Mouse (Mus musculus) heart, embryonic 15.5 days (tissue): ENCODE measurements around the gene Tchp. TPM values are rescaled to one million over a fixed set of nuclear protein-coding genes. Genes with fewer than 3 reads are reported as not detected.
A peak's percentile ranks its signal among the peaks of the same experiment; 100 is the strongest.

Experiments used
- ATAC-seq: fragments of 200-750 bp; cut with Nextera tagmentation; replicated peaks from 2 replicates; pipeline ENCODE4 v1.8.0; 2017; ENCODE audit warnings: low read depth, moderate TSS enrichment; ENCODE audit not compliant: insufficient number of reproducible peaks, insufficient read depth, low FRiP score
- H3K27ac ChIP-seq: fragments of 300-500 bp; sonication (generic); 2 replicates; pipeline ENCODE4 v1.5.1; 2015; ENCODE audit warnings: mild to moderate bottlenecking, inconsistent platforms
- H3K27me3 ChIP-seq: fragments of 300-500 bp; sonication (generic); 2 replicates; pipeline ENCODE4 v1.6.1; 2015; ENCODE audit warnings: inconsistent platforms
- H3K36me3 ChIP-seq: fragments of 300-500 bp; sonication (generic); 2 replicates; pipeline ENCODE4 v1.6.1; 2015; ENCODE audit warnings: mild to moderate bottlenecking, inconsistent platforms
- H3K4me1 ChIP-seq: fragments of 300-500 bp; sonication (generic); replicated peaks from 2 replicates; pipeline ENCODE4 v1.6.1; 2015; ENCODE audit warnings: inconsistent platforms
- H3K4me2 ChIP-seq: fragments of 300-500 bp; sonication (generic); 2 replicates; pipeline ENCODE4 v1.6.1; 2015; ENCODE audit warnings: inconsistent platforms, mild to moderate bottlenecking, moderate library complexity
- H3K4me3 ChIP-seq: fragments of 300-500 bp; sonication (generic); 2 replicates; pipeline ENCODE4 v1.5.1; 2015; ENCODE audit warnings: mild to moderate bottlenecking, inconsistent platforms
- H3K9ac ChIP-seq: fragments of 300-500 bp; sonication (generic); 2 replicates; pipeline ENCODE4 v1.6.1; 2015; ENCODE audit warnings: mild to moderate bottlenecking, inconsistent platforms
- H3K9me3 ChIP-seq: fragments of 300-500 bp; sonication (generic); replicated peaks from 2 replicates; pipeline ENCODE4 v1.6.1; 2016; ENCODE audit warnings: inconsistent platforms
- WGBS: fragments of 180-500 bp; shearing (Covaris S2); methylation state at CpG from one replicate; pipeline ENCODE4 v1.1.7; 2015; ENCODE audit warnings: mixed read lengths; 5-methylcytosine and 5-hydroxymethylcytosine counted together
- polyA plus RNA-seq: library from polyadenylated mRNA; unstranded; fragments of >200 nt; fragmentation: Nextera tagmentation; extraction: Ambion mirVana; gene quantifications from 2 replicates; pipeline ENCODE4 v1.2.1, GENCODE M21; 2015

Tchp gene
- polyA plus RNA-seq, 1 experiment from 2014 or later: 8.6 TPM

DNA sequence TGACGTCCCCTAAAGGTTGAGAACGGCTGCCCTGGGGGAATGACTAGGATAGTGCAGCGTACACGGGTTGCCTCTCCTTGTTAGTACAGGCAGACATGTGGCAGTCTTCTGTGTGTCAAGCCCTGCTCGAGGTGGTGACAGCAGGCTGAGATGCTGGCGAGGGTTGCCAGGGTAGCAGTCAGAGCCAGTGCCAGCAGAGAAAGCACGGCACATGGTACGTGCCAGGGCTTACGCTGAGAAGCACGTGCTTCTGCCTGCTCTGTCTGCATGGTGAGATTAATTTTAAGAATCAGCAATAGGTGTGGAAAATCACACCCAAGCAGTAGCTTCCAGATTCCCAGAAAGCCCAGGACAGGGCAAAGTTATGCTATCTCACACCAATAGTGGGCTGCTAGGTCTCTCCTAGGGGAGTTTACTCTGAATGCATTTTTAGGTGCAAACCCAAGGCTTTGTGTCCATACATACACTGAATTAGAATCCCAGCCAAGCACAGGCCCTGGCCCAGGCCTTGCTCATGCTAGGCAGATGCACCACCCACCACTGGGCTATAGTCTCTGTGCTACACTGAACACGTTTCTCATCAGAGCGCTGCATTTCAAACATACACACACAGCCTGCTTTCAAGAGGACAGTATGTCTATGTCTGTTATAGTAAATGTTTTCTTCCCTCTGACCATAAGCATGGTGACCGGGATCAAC is 35.6 kb downstream of the Tchp start:
- 63% methylated on average over 13 of the region's 13 CpGs for WGBS
- H3K4me3 ChIP-seq: no peak overlapping the region
- peaks cover 41% of the 10 kb centered on the region for H3K4me1 ChIP-seq
- H3K9ac ChIP-seq: no peak overlapping the region
- no peaks in the 10 kb centered on the region for H3K9me3 ChIP-seq
- no peak overlapping the region for H3K4me2 ChIP-seq
- H3K27ac ChIP-seq: peak overlapping the region; percentile 46
- peaks cover 64% of the 10 kb centered on the region for H3K36me3 ChIP-seq
- H3K27me3 ChIP-seq: no peaks in the 10 kb centered on the region
- ATAC-seq: peak; percentile 56; the same call in 1 of the 2 replicates

DNA sequence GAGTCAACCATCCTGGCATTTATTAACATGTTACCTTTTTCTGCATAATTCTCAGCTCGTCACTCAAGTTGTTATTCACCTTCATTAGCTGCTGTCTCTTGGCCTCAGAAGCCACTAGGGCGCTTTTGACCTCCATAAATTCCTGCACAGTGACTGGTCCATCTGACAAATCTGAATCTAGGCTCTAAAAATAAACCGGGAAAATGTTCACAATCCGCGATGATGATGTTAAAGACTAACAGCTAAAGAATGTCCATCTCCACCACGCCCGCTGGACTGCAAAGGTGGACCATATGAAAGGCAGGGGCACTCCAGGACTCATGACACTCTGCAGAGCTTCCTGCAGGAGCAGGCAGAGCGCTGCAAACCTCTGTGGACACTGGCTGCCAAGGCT is 36.1 kb downstream of the Tchp start:
- no peaks in the 10 kb centered on the region for H3K9me3 ChIP-seq
- no peak overlapping the region for H3K4me3 ChIP-seq
- H3K27me3 ChIP-seq: no peaks in the 10 kb centered on the region
- WGBS: 66% methylated on average over 8 of the region's 8 CpGs
- no peak overlapping the region for H3K27ac ChIP-seq
- peaks cover 66% of the 10 kb centered on the region for H3K36me3 ChIP-seq
- no peak overlapping the region for H3K4me2 ChIP-seq
- no peak for ATAC-seq
- peaks cover 36% of the 10 kb centered on the region for H3K4me1 ChIP-seq
- H3K9ac ChIP-seq: no peak overlapping the region

DNA sequence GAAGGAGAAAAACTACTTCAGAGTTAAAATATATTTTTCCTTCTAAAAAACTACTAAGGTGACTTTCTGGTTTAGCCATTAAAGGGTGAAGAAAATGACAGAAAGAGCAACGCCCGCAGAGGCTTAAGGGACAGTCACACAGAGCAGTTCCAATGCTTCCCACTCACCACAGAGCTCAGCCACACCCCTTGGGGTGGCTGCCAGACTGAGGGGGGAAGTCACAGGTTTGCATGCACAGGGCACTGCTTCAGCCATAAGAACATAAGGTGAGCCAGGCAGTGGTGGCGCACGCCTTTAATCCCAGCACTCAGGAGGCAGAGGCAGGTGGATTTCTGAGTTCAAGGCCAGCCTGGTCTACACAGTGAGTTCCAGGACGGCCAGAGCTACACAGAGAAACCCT is 38.0 kb downstream of the Tchp start:
- WGBS: 78% methylated on average over 5 of the region's 5 CpGs
- H3K9ac ChIP-seq: no peak overlapping the region
- no peaks in the 10 kb centered on the region for H3K27me3 ChIP-seq
- no peak overlapping the region for H3K27ac ChIP-seq
- H3K4me1 ChIP-seq: peaks cover 25% of the 10 kb centered on the region
- H3K4me2 ChIP-seq: no peak overlapping the region
- H3K9me3 ChIP-seq: no peaks in the 10 kb centered on the region
- H3K4me3 ChIP-seq: no peak overlapping the region
- H3K36me3 ChIP-seq: peaks cover 76% of the 10 kb centered on the region
- ATAC-seq: no peak

DNA sequence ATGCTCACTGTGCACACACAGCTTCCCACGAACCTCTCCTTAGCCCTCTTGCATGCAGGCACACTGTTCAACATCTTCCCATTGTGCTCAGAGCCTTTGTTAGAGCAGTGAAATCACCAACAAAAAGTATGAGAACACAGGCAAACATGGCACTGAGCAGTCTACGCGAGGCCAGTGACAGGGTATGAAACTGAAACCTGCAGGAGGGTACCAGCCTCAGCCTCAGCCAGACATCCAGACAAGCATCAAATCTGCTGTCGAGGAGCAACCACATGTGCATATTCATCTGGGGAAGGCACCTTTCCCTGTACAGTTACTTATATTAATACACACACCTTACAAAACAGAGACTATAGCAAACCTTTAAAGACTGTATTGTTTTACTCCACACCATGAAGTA is 39.3 kb downstream of the Tchp start:
- WGBS: 71% methylated on average over 4 of the region's 4 CpGs
- Histone ChIP-seq H3K27me3 (no peaks in the 10 kb centered on the region), H3K4me3 (no peak overlapping the region), H3K9me3 (no peaks in the 10 kb centered on the region), H3K27ac (no peak overlapping the region), H3K4me2 (no peak overlapping the region), H3K36me3 (peaks cover 80% of the 10 kb centered on the region), H3K4me1 (peaks cover 21% of the 10 kb centered on the region), H3K9ac (no peak overlapping the region)
- ATAC-seq: no peak

DNA sequence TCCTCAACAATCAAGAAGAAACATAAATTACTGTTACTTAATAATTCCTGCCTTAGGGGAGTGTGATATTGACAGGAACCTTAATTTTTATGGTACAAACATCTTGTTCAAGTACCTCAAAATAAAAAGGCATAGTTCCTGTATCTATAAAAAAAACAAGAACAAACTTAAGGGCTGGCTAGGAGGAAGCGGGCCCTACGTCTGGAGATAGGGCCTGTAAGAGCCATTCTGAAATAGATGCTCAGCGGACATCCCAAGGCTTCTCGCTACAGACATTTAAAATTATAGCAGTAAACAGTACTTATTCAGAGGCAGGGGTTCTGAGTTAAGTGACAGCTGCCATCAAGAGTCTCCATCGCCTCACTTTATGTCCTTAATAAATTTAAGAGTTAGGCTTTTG is 40.0 kb downstream of the Tchp start:
- 92% methylated on average over 5 of the region's 5 CpGs for WGBS
- no peak overlapping the region for H3K9ac ChIP-seq
- no peak for ATAC-seq
- H3K27me3 ChIP-seq: no peaks in the 10 kb centered on the region
- H3K9me3 ChIP-seq: no peaks in the 10 kb centered on the region
- peaks cover 79% of the 10 kb centered on the region for H3K36me3 ChIP-seq
- H3K27ac ChIP-seq: no peak overlapping the region
- no peak overlapping the region for H3K4me2 ChIP-seq
- no peak overlapping the region for H3K4me3 ChIP-seq
- H3K4me1 ChIP-seq: peaks cover 16% of the 10 kb centered on the region

DNA sequence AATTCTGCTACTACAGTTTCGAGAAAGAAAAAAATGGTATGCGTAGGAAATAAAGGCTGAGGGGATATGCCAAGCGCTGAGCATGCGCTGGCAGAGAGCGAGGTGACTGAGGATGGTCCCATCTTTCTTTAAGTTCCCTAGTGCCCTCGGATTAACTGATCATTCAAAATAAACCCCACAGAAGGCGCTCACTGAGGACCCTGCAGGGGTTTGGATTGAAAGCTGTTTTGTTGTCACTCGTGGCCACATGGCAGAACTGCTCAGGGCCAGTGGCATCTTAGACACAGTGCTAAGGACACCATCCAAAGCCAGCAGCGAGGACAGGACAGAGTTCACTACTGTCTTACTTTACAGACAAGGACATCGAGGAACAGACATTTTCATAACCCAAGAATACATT is 42.8 kb downstream of the Tchp start:
- H3K36me3 ChIP-seq: peaks cover 68% of the 10 kb centered on the region
- H3K4me1 ChIP-seq: no peaks in the 10 kb centered on the region
- 88% methylated on average over 10 of the region's 10 CpGs for WGBS
- no peaks in the 10 kb centered on the region for H3K9me3 ChIP-seq
- no peak overlapping the region for H3K9ac ChIP-seq
- H3K4me3 ChIP-seq: no peak overlapping the region
- no peak overlapping the region for H3K4me2 ChIP-seq
- ATAC-seq: no peak
- no peak overlapping the region for H3K27ac ChIP-seq
- H3K27me3 ChIP-seq: no peaks in the 10 kb centered on the region

DNA sequence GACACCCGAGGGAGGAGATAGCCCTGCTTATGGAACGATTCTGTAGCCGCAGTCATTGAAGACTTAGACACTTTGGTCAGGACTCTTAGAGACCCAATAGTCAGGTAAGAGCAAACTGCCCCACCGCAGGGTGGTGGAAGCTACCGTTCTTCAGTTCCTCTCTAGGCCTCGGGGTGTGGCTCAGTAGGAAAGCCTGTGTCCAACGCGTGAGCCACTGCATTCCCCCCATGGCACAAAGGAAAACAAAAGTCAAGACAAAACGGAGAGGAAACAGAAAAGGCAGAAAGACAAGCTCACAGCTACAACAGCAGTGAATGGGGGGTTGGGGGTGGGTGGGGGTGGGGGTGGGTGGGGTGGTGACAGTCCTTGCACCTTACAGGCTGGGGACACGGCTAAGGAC is 44.8 kb downstream of the Tchp start:
- 88% methylated on average over 10 of the region's 10 CpGs for WGBS

DNA sequence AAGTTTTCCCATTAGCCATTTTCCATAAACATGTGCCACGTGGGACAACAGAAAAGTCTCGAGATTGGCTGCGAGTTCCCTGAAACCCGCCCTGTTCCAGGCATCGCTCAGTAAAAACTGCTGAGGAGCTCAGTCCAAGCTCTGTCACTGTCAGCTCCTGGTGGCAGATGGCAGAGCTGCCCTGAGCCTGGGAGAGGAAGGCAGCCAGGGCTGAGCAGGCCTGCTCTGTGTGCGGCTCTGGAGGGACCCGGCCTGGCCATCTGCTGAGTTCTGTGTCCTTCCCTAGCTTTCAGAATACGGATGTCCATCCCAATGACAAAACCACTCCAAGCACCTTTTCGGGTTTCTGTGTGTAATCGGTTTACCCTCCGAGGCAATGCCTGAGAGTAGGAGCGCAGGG is 45.8 kb downstream of the Tchp start:
- WGBS: 91% methylated on average over 12 of the region's 12 CpGs
- H3K36me3 ChIP-seq: peaks cover 68% of the 10 kb centered on the region
- no peak for ATAC-seq
- H3K4me3 ChIP-seq: no peak overlapping the region
- H3K4me1 ChIP-seq: no peaks in the 10 kb centered on the region
- no peak overlapping the region for H3K9ac ChIP-seq
- H3K27me3 ChIP-seq: no peaks in the 10 kb centered on the region
- no peaks in the 10 kb centered on the region for H3K9me3 ChIP-seq
- no peak overlapping the region for H3K27ac ChIP-seq
- H3K4me2 ChIP-seq: no peak overlapping the region

More for the DNA sequence above, 44.8 kb downstream of the Tchp start:
- H3K9me3 ChIP-seq: no peaks in the 10 kb centered on the region
- no peaks in the 10 kb centered on the region for H3K4me1 ChIP-seq
- H3K36me3 ChIP-seq: peaks cover 70% of the 10 kb centered on the region
- H3K4me2 ChIP-seq: no peak overlapping the region
- H3K27ac ChIP-seq: no peak overlapping the region
- H3K9ac ChIP-seq: no peak overlapping the region
- no peaks in the 10 kb centered on the region for H3K27me3 ChIP-seq
- no peak overlapping the region for H3K4me3 ChIP-seq
- no peak for ATAC-seq

DNA sequence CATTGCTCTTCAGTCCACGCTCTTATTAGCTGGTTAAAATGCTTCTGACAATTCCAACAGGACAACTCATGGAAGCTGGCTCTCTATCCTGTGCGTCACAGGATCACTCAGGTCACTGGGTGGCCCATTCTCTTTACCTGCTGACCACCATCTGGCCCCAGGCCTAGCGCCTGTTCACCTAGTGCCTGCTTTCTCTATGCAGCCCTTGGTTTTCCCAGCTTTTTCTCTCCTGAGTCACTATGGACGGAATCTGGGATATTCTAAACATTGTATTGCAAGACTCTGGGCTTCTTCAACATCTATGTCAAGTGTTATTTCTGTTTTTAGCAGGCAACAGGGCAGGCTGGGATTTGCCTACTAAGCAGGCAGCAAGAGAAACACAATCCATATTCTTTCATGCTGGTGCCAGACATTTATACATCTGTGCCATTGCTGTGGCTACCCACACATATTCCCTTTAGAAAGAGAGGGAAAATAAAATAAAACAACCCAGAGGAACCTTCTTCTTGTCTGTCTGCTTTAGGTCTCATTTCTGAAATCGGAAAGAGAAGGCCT is 52.1 kb downstream of the Tchp start:
- ATAC-seq: no peak
- Histone ChIP-seq H3K9ac (no peak overlapping the region), H3K4me2 (no peak overlapping the region), H3K4me1 (peaks cover 9% of the 10 kb centered on the region; the same call in 1 of the 2 replicates), H3K4me3 (no peak overlapping the region), H3K9me3 (no peaks in the 10 kb centered on the region), H3K36me3 (peaks cover 70% of the 10 kb centered on the region), H3K27ac (no peak overlapping the region), H3K27me3 (no peaks in the 10 kb centered on the region)
- WGBS: 94% methylated on average over 5 of the region's 5 CpGs

DNA sequence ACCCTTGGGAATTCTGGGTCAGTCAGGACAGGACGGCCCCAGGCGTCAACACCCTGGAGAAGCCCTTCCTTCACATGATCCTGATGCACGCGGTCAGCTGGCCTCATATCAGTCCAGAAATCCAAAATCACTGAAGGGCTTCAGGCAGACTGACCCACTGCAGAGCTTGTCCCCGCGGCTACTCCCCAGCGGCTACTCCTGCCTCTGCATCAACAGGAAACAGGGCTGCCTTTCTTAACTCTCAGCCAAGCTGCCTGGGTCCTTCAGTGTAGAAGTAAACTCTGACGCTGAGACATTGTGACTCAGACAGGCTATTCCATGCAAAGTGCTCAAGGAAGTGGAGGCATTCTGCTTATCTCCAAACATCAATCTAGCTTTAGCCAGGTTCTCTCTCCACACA is 54.4 kb downstream of the Tchp start:
- Histone ChIP-seq H3K27me3 (no peaks in the 10 kb centered on the region), H3K9ac (no peak overlapping the region), H3K4me1 (peaks cover 9% of the 10 kb centered on the region; the same call in 1 of the 2 replicates), H3K9me3 (no peaks in the 10 kb centered on the region), H3K4me3 (no peak overlapping the region), H3K4me2 (no peak overlapping the region), H3K27ac (peak overlapping the region; percentile 19), H3K36me3 (peaks cover 70% of the 10 kb centered on the region)
- no peak; the same call in 1 of the 2 replicates for ATAC-seq
- 37% methylated on average over 8 of the region's 8 CpGs for WGBS

DNA sequence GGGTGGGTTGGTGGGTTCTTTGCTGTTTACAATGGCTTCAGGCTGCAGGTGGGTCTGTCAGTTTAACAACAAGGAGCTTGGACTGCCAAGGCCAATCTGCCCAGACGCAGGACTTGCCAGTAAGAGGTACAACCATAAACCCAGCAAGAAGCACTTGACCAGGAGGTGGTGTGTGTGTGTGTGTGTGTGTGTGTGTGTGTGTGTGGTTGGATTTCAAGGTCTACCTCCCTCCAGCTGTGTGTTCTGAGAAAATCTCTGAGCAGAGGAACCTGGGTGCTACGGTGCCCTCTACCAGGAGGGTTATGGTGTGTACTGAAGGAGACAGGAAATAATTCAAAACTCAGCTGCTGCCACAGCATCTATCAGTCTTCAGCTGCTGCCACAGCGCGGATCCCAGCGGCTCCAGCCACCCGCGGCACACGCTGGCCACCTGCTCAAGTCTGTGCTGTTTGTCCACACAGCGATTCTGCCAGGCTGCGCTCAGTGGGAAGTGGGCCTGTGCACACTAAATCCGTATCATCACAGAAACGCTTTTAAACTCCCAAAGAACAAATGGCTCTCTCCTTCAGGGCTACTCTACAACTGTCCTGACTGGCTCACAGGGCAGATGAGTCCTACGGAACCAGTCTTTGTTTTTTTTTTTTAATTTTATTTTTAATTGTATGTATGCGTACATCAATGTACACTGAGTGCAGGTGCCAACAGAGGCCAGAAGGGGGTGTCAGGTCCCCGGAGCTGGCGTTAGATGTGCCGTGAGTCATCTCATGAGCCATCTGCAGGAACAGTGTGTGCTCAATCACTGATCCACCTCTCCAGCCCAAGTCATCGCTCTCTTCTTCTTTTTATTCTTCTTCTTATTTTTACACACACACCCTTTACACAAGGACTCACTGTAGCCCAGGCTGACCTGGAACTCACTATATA is 57.5 kb downstream of the Tchp start:
- H3K4me3 ChIP-seq: no peak overlapping the region
- no peak overlapping the region for H3K9ac ChIP-seq
- no peak overlapping the region for H3K27ac ChIP-seq
- no peaks in the 10 kb centered on the region for H3K9me3 ChIP-seq
- no peak for ATAC-seq
- H3K4me1 ChIP-seq: peaks cover 10% of the 10 kb centered on the region
- no peaks in the 10 kb centered on the region for H3K27me3 ChIP-seq
- H3K4me2 ChIP-seq: no peak overlapping the region
- WGBS: 93% methylated on average over 18 of the region's 18 CpGs
- peaks cover 55% of the 10 kb centered on the region for H3K36me3 ChIP-seq
